Mouse (Mus musculus): ENCODE results near the gene Gadd45gip1. TPM values are rescaled to one million over a fixed set of nuclear protein-coding genes. Genes with fewer than 3 reads are reported as not detected.

The Gadd45gip1 gene
- polyA plus RNA-seq (2014; fragmentation: Illumina TruSeq; extraction: RNeasy Lipid Tissue Mini Kit (QIAGEN cat#74804); ENCODE audit: low read depth, low replicate concordance) = 0.55 TPM

GRCm38 (mm10) chr8:84831490-84831889, at the start of gene Gadd45gip1:
TSS of gene Gadd45gip1 (plus strand) at chr8:84831522.

GRCm38 (mm10) chr8:84799999-84800831, 31.1 kb upstream of the Gadd45gip1 start, which contains the start of gene Nfix:
TSS of gene Nfix (minus strand) at chr8:84800344.

DNA sequence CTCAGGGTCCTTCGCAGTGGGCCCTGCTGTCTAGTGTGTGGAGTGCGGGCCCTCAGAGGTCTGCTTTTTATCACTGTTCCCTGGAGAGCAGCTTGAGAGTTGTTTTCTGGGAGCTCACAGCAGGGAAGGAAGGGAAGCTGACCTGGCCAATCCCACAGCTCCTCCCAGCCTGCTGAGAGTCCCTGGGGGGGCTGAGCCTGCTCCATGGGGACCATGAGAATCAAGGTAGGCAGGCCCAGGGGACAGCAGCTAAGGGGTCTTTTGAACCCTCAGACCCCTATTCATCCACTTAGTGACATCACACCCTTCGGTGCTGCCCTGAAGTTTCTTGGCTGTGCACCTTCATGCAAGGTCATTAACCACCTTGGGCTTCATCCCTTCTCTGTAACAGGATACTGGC, 8.6 kb upstream of the Gadd45gip1 start, which contains the start of gene Dand5:
TSS of gene Dand5 (minus strand) at position 101 of the 400 bp plus-strand sequence.

DNA sequence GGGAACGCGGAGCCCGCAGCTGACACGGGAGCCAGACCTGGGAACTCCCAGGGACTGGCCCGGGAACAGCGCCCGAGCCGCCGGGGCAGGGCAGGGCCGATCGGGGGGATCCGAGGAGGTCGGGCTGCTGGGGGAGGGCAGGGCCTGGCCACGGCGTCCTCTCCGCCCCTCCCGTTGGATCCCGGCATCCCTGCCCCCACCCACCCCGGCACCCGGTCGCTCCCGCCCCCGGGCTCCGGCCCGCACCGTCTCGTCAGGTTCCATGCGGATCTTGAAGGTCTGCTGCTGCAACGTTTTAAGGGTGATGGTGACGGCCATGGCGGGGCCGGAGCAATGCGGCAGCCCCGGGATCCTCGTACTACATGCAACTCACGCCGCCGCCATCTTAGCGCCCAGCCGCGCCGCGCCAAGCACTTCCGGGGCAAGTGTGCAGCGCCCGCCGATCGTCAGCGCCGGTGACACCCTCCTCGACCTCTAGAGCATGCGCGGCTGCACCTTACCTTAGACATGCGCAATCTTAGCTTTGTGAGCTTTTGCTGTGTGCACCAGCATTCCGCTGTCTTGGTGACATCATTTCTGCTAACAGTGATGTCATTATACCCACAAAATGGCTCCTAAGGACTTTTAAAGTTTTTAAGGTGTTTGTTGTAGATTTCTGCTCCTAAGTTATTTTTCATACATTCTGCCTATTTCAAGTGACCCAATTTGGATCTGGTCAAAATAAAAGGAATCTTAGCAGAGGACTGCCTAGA, 9.1 kb downstream of the Gadd45gip1 start, which contains the start of gene Rad23a:
TSS of gene Rad23a (minus strand) at position 418 of the 752 bp plus-strand sequence.

GRCm38 (mm10) chr8:84846722-84847572, 15.6 kb downstream of the Gadd45gip1 start, which contains the start of gene Calr:
TSS of gene Calr (minus strand) at chr8:84846934.

GRCm38 (mm10) chr8:84856864-84857441, 25.6 kb downstream of the Gadd45gip1 start, which contains the start of gene Farsa:
TSS of gene Farsa (plus strand) at chr8:84856989.

DNA sequence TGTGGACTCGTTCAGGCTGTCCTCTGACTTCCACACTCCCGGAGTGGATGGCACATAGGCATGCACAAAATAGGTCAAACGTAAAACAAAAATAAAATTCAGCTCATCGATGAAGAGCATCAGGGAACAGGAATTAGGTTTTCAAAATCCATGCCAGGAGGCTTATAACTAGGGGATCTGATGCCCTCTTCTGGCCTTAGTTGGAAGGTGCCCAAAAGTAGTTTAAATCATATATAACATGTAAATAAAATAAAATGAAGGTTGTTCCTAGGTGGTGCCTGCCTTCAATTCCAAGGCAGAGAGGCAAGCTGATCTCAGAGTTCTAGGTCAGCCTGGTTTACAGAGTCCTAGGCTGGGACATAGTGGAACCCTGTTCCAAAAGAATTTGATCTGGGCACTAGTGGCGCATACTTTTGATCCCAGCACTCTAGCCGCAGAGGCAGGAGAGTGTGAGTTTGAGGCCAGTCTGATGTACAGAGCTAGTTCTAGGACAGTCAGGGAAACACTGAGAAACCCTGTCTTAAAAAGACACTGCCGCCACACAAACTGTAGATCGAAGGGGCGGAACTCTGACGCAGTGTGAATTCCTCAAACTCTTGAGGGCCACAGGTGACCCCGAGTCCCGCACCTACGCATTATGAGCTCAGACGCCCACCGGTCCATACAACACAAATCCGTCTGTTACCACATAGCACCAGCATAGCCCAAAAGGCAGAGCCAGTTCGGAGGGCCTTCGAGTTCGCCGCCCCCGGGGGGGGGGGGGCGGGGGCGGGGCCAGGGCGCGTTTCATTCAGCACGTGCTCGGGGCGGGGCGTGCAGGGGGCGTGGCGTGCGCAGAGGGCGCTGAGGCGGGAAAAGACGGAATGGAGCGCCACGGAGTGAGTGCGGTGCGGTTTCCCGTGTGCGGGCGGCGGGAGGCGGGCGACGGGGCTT, 40.3 kb downstream of the Gadd45gip1 start, which contains the start of gene Syce2:
TSS of gene Syce2 (plus strand) at position 736 of the 933 bp plus-strand sequence.

Other genes starting within 250 kb of the Gadd45gip1 start
- gene Ier2, start 168.7 kb upstream of the Gadd45gip1 start, polyA plus RNA-seq (2014; fragmentation: Illumina TruSeq; extraction: RNeasy Lipid Tissue Mini Kit (QIAGEN cat#74804); ENCODE audit: low read depth, low replicate concordance) = 0.22 TPM
- gene Trmt1, start 145.2 kb upstream of the Gadd45gip1 start, polyA plus RNA-seq (2014; fragmentation: Illumina TruSeq; extraction: RNeasy Lipid Tissue Mini Kit (QIAGEN cat#74804); ENCODE audit: low read depth, low replicate concordance) = 21.0 TPM
- gene Nacc1, start 143.7 kb upstream of the Gadd45gip1 start, polyA plus RNA-seq (2014; fragmentation: Illumina TruSeq; extraction: RNeasy Lipid Tissue Mini Kit (QIAGEN cat#74804); ENCODE audit: low read depth, low replicate concordance) = 1.1 TPM
- not detected for gene Lyl1, start 130.1 kb upstream of the Gadd45gip1 start, polyA plus RNA-seq (2014; fragmentation: Illumina TruSeq; extraction: RNeasy Lipid Tissue Mini Kit (QIAGEN cat#74804); ENCODE audit: low read depth, low replicate concordance)
- not detected for gene G430095P16Rik, start 108.5 kb upstream of the Gadd45gip1 start, polyA plus RNA-seq (2014; fragmentation: Illumina TruSeq; extraction: RNeasy Lipid Tissue Mini Kit (QIAGEN cat#74804); ENCODE audit: low read depth, low replicate concordance)
- 1.3 TPM for gene Nfix, start 31.2 kb upstream of the Gadd45gip1 start, polyA plus RNA-seq (2014; fragmentation: Illumina TruSeq; extraction: RNeasy Lipid Tissue Mini Kit (QIAGEN cat#74804); ENCODE audit: low read depth, low replicate concordance)
- 21.7 TPM for gene Dand5, start 8.7 kb upstream of the Gadd45gip1 start, polyA plus RNA-seq (2014; fragmentation: Illumina TruSeq; extraction: RNeasy Lipid Tissue Mini Kit (QIAGEN cat#74804); ENCODE audit: low read depth, low replicate concordance)
- 7.1 TPM for gene Rad23a, start 9.1 kb downstream of the Gadd45gip1 start, polyA plus RNA-seq (2014; fragmentation: Illumina TruSeq; extraction: RNeasy Lipid Tissue Mini Kit (QIAGEN cat#74804); ENCODE audit: low read depth, low replicate concordance)
- 720 TPM for gene Calr, start 15.4 kb downstream of the Gadd45gip1 start, polyA plus RNA-seq (2014; fragmentation: Illumina TruSeq; extraction: RNeasy Lipid Tissue Mini Kit (QIAGEN cat#74804); ENCODE audit: low read depth, low replicate concordance)
- 6.7 TPM for gene Farsa, start 25.5 kb downstream of the Gadd45gip1 start, polyA plus RNA-seq (2014; fragmentation: Illumina TruSeq; extraction: RNeasy Lipid Tissue Mini Kit (QIAGEN cat#74804); ENCODE audit: low read depth, low replicate concordance)
- 458 TPM for gene Syce2, start 40.6 kb downstream of the Gadd45gip1 start, polyA plus RNA-seq (2014; fragmentation: Illumina TruSeq; extraction: RNeasy Lipid Tissue Mini Kit (QIAGEN cat#74804); ENCODE audit: low read depth, low replicate concordance)
- gene Gcdh, start 62.4 kb downstream of the Gadd45gip1 start, polyA plus RNA-seq (2014; fragmentation: Illumina TruSeq; extraction: RNeasy Lipid Tissue Mini Kit (QIAGEN cat#74804); ENCODE audit: low read depth, low replicate concordance) = 3.6 TPM
- gene Klf1, start 70.4 kb downstream of the Gadd45gip1 start, polyA plus RNA-seq (2014; fragmentation: Illumina TruSeq; extraction: RNeasy Lipid Tissue Mini Kit (QIAGEN cat#74804); ENCODE audit: low read depth, low replicate concordance) = 0.22 TPM
- 1.5 TPM for gene Dnase2a, start 77.0 kb downstream of the Gadd45gip1 start, polyA plus RNA-seq (2014; fragmentation: Illumina TruSeq; extraction: RNeasy Lipid Tissue Mini Kit (QIAGEN cat#74804); ENCODE audit: low read depth, low replicate concordance)
- gene Mast1, start 105.8 kb downstream of the Gadd45gip1 start, polyA plus RNA-seq (2014; fragmentation: Illumina TruSeq; extraction: RNeasy Lipid Tissue Mini Kit (QIAGEN cat#74804); ENCODE audit: low read depth, low replicate concordance) = not detected
- not detected for gene Rtbdn, start 115.5 kb downstream of the Gadd45gip1 start, polyA plus RNA-seq (2014; fragmentation: Illumina TruSeq; extraction: RNeasy Lipid Tissue Mini Kit (QIAGEN cat#74804); ENCODE audit: low read depth, low replicate concordance)
- gene Gm49661, start 137.9 kb downstream of the Gadd45gip1 start, polyA plus RNA-seq (2014; fragmentation: Illumina TruSeq; extraction: RNeasy Lipid Tissue Mini Kit (QIAGEN cat#74804); ENCODE audit: low read depth, low replicate concordance) = not detected
- 15.6 TPM for gene Prdx2, start 138.1 kb downstream of the Gadd45gip1 start, polyA plus RNA-seq (2014; fragmentation: Illumina TruSeq; extraction: RNeasy Lipid Tissue Mini Kit (QIAGEN cat#74804); ENCODE audit: low read depth, low replicate concordance)
- gene Rnaseh2a, start 138.2 kb downstream of the Gadd45gip1 start, polyA plus RNA-seq (2014; fragmentation: Illumina TruSeq; extraction: RNeasy Lipid Tissue Mini Kit (QIAGEN cat#74804); ENCODE audit: low read depth, low replicate concordance) = 87.9 TPM
- gene Junb, start 147.2 kb downstream of the Gadd45gip1 start, polyA plus RNA-seq (2014; fragmentation: Illumina TruSeq; extraction: RNeasy Lipid Tissue Mini Kit (QIAGEN cat#74804); ENCODE audit: low read depth, low replicate concordance) = not detected
- 14.0 TPM for gene Hook2, start 159.1 kb downstream of the Gadd45gip1 start, polyA plus RNA-seq (2014; fragmentation: Illumina TruSeq; extraction: RNeasy Lipid Tissue Mini Kit (QIAGEN cat#74804); ENCODE audit: low read depth, low replicate concordance)
- gene Best2, start 183.0 kb downstream of the Gadd45gip1 start, polyA plus RNA-seq (2014; fragmentation: Illumina TruSeq; extraction: RNeasy Lipid Tissue Mini Kit (QIAGEN cat#74804); ENCODE audit: low read depth, low replicate concordance) = not detected
- gene Asna1, start 193.8 kb downstream of the Gadd45gip1 start, polyA plus RNA-seq (2014; fragmentation: Illumina TruSeq; extraction: RNeasy Lipid Tissue Mini Kit (QIAGEN cat#74804); ENCODE audit: low read depth, low replicate concordance) = 16.5 TPM
- 13.2 TPM for gene Trir, start 195.3 kb downstream of the Gadd45gip1 start, polyA plus RNA-seq (2014; fragmentation: Illumina TruSeq; extraction: RNeasy Lipid Tissue Mini Kit (QIAGEN cat#74804); ENCODE audit: low read depth, low replicate concordance)
- 14.0 TPM for gene Tnpo2, start 205.4 kb downstream of the Gadd45gip1 start, polyA plus RNA-seq (2014; fragmentation: Illumina TruSeq; extraction: RNeasy Lipid Tissue Mini Kit (QIAGEN cat#74804); ENCODE audit: low read depth, low replicate concordance)
- 5.7 TPM for gene Fbxw9, start 228.5 kb downstream of the Gadd45gip1 start, polyA plus RNA-seq (2014; fragmentation: Illumina TruSeq; extraction: RNeasy Lipid Tissue Mini Kit (QIAGEN cat#74804); ENCODE audit: low read depth, low replicate concordance)
- not detected for gene Gm5741, start 236.5 kb downstream of the Gadd45gip1 start, polyA plus RNA-seq (2014; fragmentation: Illumina TruSeq; extraction: RNeasy Lipid Tissue Mini Kit (QIAGEN cat#74804); ENCODE audit: low read depth, low replicate concordance)
- 12.3 TPM for gene Dhps, start 240.2 kb downstream of the Gadd45gip1 start, polyA plus RNA-seq (2014; fragmentation: Illumina TruSeq; extraction: RNeasy Lipid Tissue Mini Kit (QIAGEN cat#74804); ENCODE audit: low read depth, low replicate concordance)
- gene Wdr83os, start 249.2 kb downstream of the Gadd45gip1 start, polyA plus RNA-seq (2014; fragmentation: Illumina TruSeq; extraction: RNeasy Lipid Tissue Mini Kit (QIAGEN cat#74804); ENCODE audit: low read depth, low replicate concordance) = 2.9 TPM
- 1.3 TPM for gene Wdr83, start 249.8 kb downstream of the Gadd45gip1 start, polyA plus RNA-seq (2014; fragmentation: Illumina TruSeq; extraction: RNeasy Lipid Tissue Mini Kit (QIAGEN cat#74804); ENCODE audit: low read depth, low replicate concordance)